Mouse (Mus musculus) testis, adult 2 months (tissue): Measurements from ENCODE around the gene Ccr1l1.

Source experiments
- CTCF ChIP-seq: fragments of 200-500 bp; IDR thresholded peaks from 2 replicates; pipeline ENCODE4 v1.5.1; 2012; ENCODE audit warnings: low read depth, mild to moderate bottlenecking, inconsistent platforms, low read length, moderate library complexity; ENCODE audit not compliant: control insufficient read depth, insufficient read depth, insufficient replicate concordance
- POLR2A ChIP-seq: fragments of 200-500 bp; IDR thresholded peaks from 2 replicates; pipeline ENCODE4 v1.6.1; 2012; ENCODE audit warnings: low read depth, mild to moderate bottlenecking, inconsistent platforms, low read length, moderate library complexity; ENCODE audit not compliant: control insufficient read depth

GRCm38 (mm10) chr9:123930926-123931325, 47.3 kb downstream of the Ccr1l1 start:
- no peak for TF ChIP-seq CTCF
- TF ChIP-seq POLR2A = no peak
